Mouse (Mus musculus): ENCODE measurements around the gene Epor.

GRCm38 (mm10) chr9:22012731-22013130 is 49.4 kb upstream of the Epor start:
- TF ChIP-seq CTCF (IDR thresholded peaks at IDR 0.05; ENCODE audit: low read depth, low read length) (no peak), EP300 (IDR thresholded peaks at IDR 0.05; ENCODE audit: insufficient read depth, low read depth, low read length) (no peak)

Measured in ES-Bruce4 (cell line).